Mouse (Mus musculus): Measurements from ENCODE around the gene Tmem8. TPM values are rescaled to one million over a fixed set of nuclear protein-coding genes. Genes with fewer than 3 reads are reported as not detected.
"Not testable (repeated sequence)": the region's sequence is repeated elsewhere in the genome, so short reads cannot be mapped to it uniquely, and the experiment has no call there.

Tmem8 gene
- 2.2 and 2.4 TPM in 2 replicates for polyA plus RNA-seq (2015; fragmentation: Nextera tagmentation; extraction: Ambion mirVana)

GRCm38 (mm10) chr17:26113181-26113948 is at the start of gene Tmem8:
Tmem8 (plus strand) TSS chr17:26113299.
- peak; percentile 72 for DNase-seq (ENCODE audit: low spot score)

- DNase-seq (ENCODE audit: low spot score): no peak
These were observed 48.2 kb upstream of the Tmem8 start for GRCm38 (mm10) chr17:26064916-26065315.

GRCm38 (mm10) chr17:26066488-26067020 is 46.5 kb upstream of the Tmem8 start:
- no peak for DNase-seq (ENCODE audit: low spot score)

- peak; percentile 6 for DNase-seq (ENCODE audit: low spot score)
These were observed 44.9 kb upstream of the Tmem8 start for GRCm38 (mm10) chr17:26068024-26068830.

- DNase-seq (ENCODE audit: low spot score): peak; percentile 87
These were observed 44.0 kb upstream of the Tmem8 start, which contains the start of gene Rab11fip3 for GRCm38 (mm10) chr17:26068831-26069739. Rab11fip3 (minus strand) TSS chr17:26069555.

GRCm38 (mm10) chr17:26070136-26070535 is 43.0 kb upstream of the Tmem8 start:
- DNase-seq (ENCODE audit: low spot score): no peak

GRCm38 (mm10) chr17:26075246-26075645 is 37.9 kb upstream of the Tmem8 start:
- no peak for DNase-seq (ENCODE audit: low spot score)

- no peak for DNase-seq (ENCODE audit: low spot score)
These were observed 34.2 kb upstream of the Tmem8 start for GRCm38 (mm10) chr17:26078851-26079250.

GRCm38 (mm10) chr17:26080867-26081266 is 32.2 kb upstream of the Tmem8 start:
- no peak for DNase-seq (ENCODE audit: low spot score)

GRCm38 (mm10) chr17:26087059-26087564 is 26.0 kb upstream of the Tmem8 start:
- no peak for DNase-seq (ENCODE audit: low spot score)

GRCm38 (mm10) chr17:26089905-26090632 is 23.0 kb upstream of the Tmem8 start, which contains the start of gene Decr2:
Decr2 (minus strand) TSS chr17:26090337.
- DNase-seq (ENCODE audit: low spot score): peak; percentile 84

- no peak for DNase-seq (ENCODE audit: low spot score)
These were observed 18.5 kb upstream of the Tmem8 start for GRCm38 (mm10) chr17:26094531-26095110.

GRCm38 (mm10) chr17:26095121-26095740 is 17.9 kb upstream of the Tmem8 start, which contains the start of gene Nme4:
Nme4 (minus strand) TSS chr17:26095602.
- peak; percentile 51 for DNase-seq (ENCODE audit: low spot score)

GRCm38 (mm10) chr17:26098461-26098860 is 14.6 kb upstream of the Tmem8 start:
- no peak for DNase-seq (ENCODE audit: low spot score)

- not testable (repeated sequence) for DNase-seq (ENCODE audit: low spot score)
These were observed 13.8 kb upstream of the Tmem8 start for GRCm38 (mm10) chr17:26099316-26099715.

GRCm38 (mm10) chr17:26100166-26100565 is 12.9 kb upstream of the Tmem8 start:
- no peak for DNase-seq (ENCODE audit: low spot score)

- DNase-seq (ENCODE audit: low spot score): no peak
These were observed 11.6 kb upstream of the Tmem8 start for GRCm38 (mm10) chr17:26101478-26101877.

GRCm38 (mm10) chr17:26105619-26106018 is 7.5 kb upstream of the Tmem8 start:
- no peak for DNase-seq (ENCODE audit: low spot score)

- no peak for DNase-seq (ENCODE audit: low spot score)
These were observed 2.9 kb upstream of the Tmem8 start for GRCm38 (mm10) chr17:26110156-26110555.

Measured in thymus, postnatal 0 days (tissue).